Mouse (Mus musculus) liver, embryonic 14.5 days (tissue): ENCODE results near the gene Man1c1.

Experiments used
- CTCF ChIP-seq: IDR thresholded peaks from 2 replicates; pipeline ENCODE4 v1.5.1; 2016; ENCODE audit warnings: antibody characterized with exemption, low read depth, control low read depth
- EP300 ChIP-seq: IDR thresholded peaks from 2 replicates; pipeline ENCODE4 v1.6.1; 2016; ENCODE audit warnings: antibody characterized with exemption, low read depth

DNA sequence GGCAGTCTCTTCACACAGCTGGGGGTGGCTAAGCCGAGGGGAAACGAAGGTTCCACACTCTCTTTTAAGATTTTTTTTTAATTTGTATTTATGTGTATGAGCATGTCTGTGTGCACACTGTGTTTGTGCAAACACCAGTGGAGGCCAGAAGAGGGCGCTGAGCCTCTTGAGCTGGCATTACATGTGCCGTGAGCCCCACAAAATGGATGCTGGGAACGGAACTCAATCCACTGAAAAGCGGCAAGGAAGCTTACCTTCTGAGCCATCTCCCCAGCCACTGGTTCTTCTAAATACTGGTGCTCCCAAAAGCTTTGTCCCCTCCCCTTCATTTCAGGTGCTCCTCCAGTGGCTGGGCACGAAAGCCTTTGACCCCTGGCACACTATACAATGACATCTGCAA, 22.3 kb downstream of the Man1c1 start:
- peak; percentile 45 for TF ChIP-seq CTCF
- no peak for TF ChIP-seq EP300
